Mouse (Mus musculus) 3T3-L1 (cell line): ENCODE results near the gene Max.

Experiments
- DNase-seq: peaks from one replicate; pipeline ENCODE4 v3.0.0-alpha.2; 2015; ENCODE audit warnings: low read depth, low spot score

Gene Max

DNA sequence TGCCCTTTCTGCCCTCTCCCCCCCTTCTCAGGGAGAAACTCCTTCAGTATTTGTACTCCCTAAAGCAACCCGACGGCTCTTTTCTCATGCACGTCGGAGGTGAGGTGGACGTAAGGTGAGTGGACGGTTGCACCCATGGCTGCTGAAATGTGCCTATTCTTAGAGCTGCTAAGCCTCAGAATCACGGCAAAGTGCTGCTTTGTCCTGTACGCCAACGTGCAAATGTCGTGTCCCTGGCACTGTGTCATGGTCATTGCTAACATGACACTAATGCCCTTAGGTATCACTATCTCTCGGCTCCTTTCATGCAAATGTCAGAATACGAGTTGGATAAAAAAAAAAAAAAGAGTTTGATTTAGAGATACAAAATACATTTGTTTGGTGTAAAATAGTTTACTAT is 74.1 kb downstream of the Max start:
- DNase-seq = no peak
